Mouse (Mus musculus): Measurements from ENCODE around the gene Kat14. TPM values are rescaled to one million over a fixed set of nuclear protein-coding genes. Genes with fewer than 3 reads are reported as not detected.

Gene Kat14
- polyA plus RNA-seq (2012): 14.7 and 22.7 TPM in 2 replicates

GRCm38 (mm10) chr2:144368400-144369019, at the start of gene Kat14, which contains the start of gene Pet117:
TSS of gene Kat14 (plus strand) at chr2:144368983.
TSS of gene Pet117 (plus strand) at chr2:144368996.
- no peak for TF ChIP-seq GATA1 (IDR thresholded peaks at IDR 0.05; ENCODE audit: low read length)

GRCm38 (mm10) chr2:144324218-144324617, 44.6 kb upstream of the Kat14 start:
- no peak for TF ChIP-seq GATA1 (IDR thresholded peaks at IDR 0.05; ENCODE audit: low read length)

GRCm38 (mm10) chr2:144329451-144329850, 39.3 kb upstream of the Kat14 start:
- TF ChIP-seq GATA1 (IDR thresholded peaks at IDR 0.05; ENCODE audit: low read length): no peak

- TF ChIP-seq GATA1 (IDR thresholded peaks at IDR 0.05; ENCODE audit: low read length): no peak
Measured at GRCm38 (mm10) chr2:144329937-144330336, 38.8 kb upstream of the Kat14 start.

DNA sequence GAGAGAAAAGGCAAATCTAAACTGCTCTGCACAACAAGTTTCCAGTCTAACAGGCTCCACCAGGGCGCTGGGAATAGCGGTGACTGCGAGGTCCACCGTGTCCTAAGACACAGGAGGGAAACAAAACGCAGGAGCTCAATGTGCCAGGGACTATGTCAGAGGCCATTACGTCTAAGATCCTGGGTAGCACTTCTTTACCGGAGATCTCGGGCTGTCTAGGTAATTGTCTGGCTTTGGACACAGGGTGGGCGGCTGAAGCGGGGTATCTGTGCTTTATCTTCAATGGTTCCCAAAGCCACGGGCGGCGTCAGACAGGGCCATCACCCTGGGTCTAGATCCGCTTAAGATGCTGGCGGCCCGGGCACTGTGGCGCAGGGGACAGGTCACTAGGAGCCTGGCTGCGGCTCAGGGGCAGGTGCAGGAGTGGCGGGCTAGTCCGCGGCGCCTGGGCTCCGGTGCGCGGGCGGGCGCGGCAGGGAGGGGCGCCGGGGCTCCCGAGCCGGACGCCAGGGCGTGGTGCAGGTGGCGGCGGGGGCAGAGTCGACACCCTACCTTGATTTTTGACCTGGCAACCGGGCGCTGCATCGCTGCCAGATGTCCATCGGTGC, 38.3 kb upstream of the Kat14 start:
- no peak for TF ChIP-seq GATA1 (IDR thresholded peaks at IDR 0.05; ENCODE audit: low read length)

GRCm38 (mm10) chr2:144330960-144331371, 37.8 kb upstream of the Kat14 start:
- no peak for TF ChIP-seq GATA1 (IDR thresholded peaks at IDR 0.05; ENCODE audit: low read length)

- TF ChIP-seq GATA1 (IDR thresholded peaks at IDR 0.05; ENCODE audit: low read length): no peak
Measured at GRCm38 (mm10) chr2:144331401-144332302, 37.1 kb upstream of the Kat14 start, which contains the start of gene Ovol2. TSS of gene Ovol2 (minus strand) at chr2:144332146.

DNA sequence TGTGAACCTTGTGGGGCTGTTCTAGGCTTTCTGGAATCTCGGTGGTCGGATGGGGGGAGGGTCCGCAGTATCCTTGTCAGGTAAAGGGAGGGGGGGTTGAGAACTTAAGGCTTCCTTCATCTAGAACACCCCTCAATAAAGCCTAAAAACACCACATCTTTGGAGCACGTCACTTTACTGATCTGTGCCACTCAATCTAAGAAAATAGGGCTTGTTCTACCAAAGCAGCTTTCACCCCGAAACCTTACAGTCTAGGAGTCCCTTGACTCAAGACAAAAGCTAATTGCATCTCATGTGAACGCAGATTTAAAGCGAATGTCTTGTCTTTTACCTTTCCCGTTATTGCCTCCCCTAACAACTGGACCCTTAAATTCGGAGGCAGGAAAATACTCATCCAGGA, 36.3 kb upstream of the Kat14 start:
- TF ChIP-seq GATA1 (IDR thresholded peaks at IDR 0.05; ENCODE audit: low read length): no peak

DNA sequence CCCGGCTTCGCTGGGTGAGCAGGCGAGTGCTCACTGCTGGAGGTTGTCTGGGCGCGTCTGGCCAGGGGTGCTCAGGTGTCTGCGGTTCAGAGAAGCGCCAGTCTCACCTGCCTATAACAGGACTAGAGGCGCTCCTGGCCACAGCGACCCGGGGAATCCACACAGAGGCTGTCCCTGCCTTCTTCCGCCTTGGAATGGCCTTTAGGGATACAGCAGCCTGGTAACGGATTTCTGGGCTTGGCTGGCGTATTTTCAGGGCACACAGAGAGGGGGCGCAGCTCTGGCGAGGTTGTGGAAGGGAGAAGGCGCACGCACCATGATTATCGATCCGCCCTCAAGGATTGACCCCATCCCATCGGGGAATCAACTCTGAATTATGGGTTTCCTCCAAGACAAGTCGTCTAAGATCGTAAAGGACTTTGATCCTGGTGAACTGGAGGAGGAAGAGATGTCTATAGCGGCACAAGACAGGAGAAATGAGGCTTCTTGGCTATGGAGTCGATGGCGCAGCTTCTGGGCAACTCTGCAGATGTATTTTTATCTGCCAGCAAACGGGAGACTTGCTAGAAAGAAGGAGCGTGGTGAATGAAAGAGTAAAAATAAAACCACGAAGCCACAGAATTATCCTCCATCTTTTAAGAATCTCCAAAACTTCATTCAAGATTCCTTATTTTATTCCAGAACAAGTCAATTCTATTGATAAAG, 35.5 kb upstream of the Kat14 start:
- no peak for TF ChIP-seq GATA1 (IDR thresholded peaks at IDR 0.05; ENCODE audit: low read length)

DNA sequence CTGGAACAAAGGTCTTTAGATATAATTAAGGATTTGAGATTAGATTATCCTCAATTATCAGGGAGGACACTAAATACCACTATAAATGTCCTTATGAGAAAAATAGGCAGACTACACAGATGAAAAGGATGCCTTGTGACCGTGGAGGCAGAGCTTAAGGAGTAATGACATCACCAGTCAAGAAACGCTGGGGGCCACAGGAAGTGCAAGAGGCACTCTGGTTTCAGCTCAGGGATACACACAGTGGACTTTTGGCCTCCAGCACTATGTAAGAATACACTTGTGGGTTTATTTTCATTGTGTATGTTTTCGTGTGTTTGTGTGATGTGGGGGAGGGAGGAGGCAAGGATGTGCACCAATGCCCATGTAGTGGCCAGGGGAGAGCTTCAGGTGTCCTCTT, 31.6 kb upstream of the Kat14 start:
- TF ChIP-seq GATA1 (IDR thresholded peaks at IDR 0.05; ENCODE audit: low read length): no peak

DNA sequence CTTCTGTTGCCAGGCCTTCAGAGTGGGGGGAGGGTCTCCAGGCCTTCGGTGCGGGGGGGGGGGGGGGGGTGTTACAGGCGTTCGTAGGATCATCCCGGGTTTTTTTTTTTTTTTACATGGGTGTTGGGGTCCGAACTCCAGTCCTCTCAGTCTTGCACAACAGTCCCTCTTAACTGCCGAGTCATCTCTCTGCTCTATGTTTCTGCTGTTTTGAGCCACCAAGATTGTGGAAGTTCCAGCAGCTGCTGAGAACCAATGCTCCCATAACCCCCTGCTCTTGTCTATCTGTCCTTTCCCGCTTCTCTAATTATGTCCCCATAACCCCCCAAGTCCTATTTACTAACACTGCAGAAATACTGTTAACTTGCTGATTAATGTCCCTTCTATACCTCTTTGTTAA, 31.1 kb upstream of the Kat14 start:
- TF ChIP-seq GATA1 (IDR thresholded peaks at IDR 0.05; ENCODE audit: low read length): no peak

GRCm38 (mm10) chr2:144343158-144343557, 25.6 kb upstream of the Kat14 start:
- TF ChIP-seq GATA1 (IDR thresholded peaks at IDR 0.05; ENCODE audit: low read length): no peak

DNA sequence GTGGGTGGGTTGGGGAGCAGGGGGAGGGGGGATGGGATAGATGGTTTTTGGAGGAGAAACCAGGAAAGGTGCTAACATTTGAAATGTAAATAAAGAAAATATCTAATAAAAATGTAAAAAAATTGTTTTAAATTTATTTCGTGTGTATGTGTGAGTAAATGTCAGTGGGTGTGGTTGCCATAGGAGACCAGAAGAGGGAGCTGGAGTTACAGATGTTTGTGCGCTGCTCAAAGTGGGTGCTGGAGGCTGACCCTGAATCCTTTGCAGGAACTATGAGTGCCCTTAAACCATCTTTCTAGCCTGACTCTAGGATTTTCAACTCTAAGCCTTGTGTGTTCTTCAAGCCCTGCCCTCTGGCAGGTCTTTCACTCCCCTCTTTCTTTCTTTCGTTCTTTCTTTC, 20.3 kb upstream of the Kat14 start:
- no peak for TF ChIP-seq GATA1 (IDR thresholded peaks at IDR 0.05; ENCODE audit: low read length)

DNA sequence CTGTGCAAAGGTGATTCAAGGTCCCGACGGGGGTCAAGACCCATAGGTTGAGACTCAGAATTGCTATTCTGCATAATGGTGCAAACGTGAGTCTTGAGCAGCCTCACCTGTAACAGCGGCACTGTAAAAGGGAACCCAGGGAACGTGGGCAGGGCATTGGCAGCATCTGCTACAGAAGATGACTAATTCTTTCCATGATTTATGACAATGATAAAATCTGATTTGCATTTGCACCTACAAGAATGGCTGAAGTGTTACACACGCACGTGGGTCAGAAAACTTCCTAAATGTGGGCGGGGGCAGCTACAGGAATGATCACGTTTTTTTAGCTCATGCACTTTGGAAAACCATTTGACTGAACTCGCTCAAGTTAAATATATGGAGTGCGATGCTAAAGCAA, 15.9 kb upstream of the Kat14 start:
- no peak for TF ChIP-seq GATA1 (IDR thresholded peaks at IDR 0.05; ENCODE audit: low read length)

DNA sequence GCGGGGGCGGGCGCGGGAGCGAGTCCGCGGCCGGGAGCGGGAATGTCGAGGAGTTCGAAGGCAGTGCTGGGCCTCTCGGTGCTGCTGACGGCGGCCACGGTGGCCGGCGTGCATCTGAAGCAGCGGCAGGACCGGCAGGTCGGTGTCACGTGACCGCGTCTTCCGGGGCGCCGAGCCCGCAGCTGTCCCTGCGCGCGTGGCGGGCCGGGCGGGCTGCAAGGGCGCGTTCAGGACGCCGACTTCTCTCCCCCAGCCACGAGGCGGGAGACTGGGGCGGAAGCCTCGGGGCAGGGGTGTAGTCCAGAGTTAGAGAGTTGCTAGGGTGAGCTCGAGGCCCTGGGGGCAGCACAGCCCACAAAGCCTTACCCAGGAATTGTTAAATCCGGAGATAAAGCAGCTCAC, 238 bp downstream of the Kat14 start:
- TF ChIP-seq GATA1 (IDR thresholded peaks at IDR 0.05; ENCODE audit: low read length): no peak

GRCm38 (mm10) chr2:144369511-144369910, 728 bp downstream of the Kat14 start:
- TF ChIP-seq GATA1 (IDR thresholded peaks at IDR 0.05; ENCODE audit: low read length): no peak
